Mouse (Mus musculus): ENCODE results near the gene Socs3.

The Socs3 gene

DNA sequence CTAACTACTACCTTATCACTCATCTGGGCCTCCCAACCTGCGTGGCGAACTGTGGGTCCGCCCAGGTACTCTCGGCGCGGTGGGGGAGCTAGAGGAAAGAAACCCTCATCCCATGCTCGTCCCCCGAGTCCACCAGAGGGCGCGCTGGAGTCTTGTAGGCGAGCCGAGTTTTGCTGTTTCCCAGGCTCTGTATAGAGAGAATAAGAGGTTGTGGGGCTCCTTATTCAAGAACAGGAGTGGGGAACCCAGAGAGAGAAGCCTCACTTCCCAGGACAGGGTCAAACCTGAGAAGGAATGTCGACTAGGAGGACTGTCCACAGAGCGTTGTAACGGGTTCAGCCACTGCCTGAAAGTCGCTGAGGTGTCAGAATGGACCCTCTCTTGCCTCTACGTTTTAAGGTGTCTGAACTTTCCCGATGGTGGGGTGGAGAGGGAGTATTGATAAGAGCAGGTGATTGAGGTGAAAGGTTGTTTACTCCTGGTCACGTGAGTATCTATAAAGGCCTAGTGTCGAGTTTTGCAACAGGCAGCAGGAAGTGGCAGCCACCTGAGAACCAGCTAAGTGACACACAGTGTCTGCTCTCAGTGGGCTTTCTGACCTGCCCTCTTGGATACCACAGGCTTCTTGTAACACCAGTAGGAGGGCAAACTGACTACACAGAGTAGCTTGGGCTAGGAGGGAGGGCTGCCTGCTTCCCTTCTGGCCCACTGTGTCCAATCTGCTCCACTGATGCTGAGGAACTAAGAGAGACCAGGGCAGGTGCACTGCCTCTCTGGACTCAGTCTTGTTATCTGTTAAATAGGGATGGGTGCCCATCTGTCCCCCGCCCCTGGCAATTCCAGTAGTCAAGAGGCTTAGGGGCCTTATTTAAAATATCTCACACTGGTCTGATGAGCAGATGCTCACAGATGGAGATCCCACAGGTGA lies at the start of gene Socs3:
TSS of gene Socs3 (minus strand) at position 103 of the 928 bp plus-strand sequence.
- DNase-seq, result peak; percentile 92 to 98

DNA sequence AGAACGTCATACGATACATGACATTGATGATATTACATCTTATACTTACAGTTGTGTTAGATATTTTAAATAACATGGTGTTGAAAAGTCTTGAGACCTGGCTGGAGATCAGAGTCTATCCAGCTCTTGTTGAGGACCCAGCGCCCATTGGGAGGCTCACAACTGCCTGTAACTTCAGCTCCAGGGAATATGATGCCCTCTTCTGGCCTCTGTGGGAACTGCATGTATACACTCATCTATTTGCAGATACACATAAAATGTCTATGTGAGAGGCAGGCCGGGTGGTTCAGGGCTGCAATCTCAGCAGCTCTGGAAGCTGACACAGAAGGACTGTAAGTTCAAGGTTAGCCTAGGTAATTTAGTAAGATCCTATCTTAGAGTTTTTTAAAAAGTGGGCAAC lies 48.5 kb upstream of the Socs3 start:
- peak in 1 of 2 experiments; percentile 40 for DNase-seq

GRCm38 (mm10) chr11:118015381-118016145 lies 45.7 kb upstream of the Socs3 start:
- no peak for DNase-seq

GRCm38 (mm10) chr11:118014391-118014995 lies 44.6 kb upstream of the Socs3 start:
- no peak for DNase-seq

DNA sequence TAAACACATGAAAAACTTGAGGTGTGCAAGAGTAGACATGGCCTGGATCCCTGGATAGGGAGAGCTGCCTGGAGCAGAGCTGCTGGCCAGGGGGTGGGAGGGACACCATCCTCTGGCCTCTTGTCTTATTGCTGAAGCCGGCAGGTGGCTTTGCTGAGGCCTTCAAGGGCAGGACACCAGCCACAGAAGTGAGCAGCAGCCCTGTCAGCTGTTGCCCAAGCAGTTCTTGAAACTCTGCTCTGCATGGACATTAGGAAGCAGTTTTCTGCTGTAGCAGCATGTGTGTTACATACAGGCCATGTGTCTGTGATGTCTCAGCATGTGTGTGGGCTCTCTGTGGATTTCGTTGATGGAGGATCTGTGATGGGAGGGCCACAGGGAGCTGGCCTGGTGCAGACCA lies 43.5 kb upstream of the Socs3 start:
- DNase-seq, result no peak

GRCm38 (mm10) chr11:118012595-118012994 lies 42.7 kb upstream of the Socs3 start:
- no peak for DNase-seq

GRCm38 (mm10) chr11:118009865-118010571 lies 40.2 kb upstream of the Socs3 start:
- DNase-seq, result peak in 1 of 2 experiments; percentile 35

DNA sequence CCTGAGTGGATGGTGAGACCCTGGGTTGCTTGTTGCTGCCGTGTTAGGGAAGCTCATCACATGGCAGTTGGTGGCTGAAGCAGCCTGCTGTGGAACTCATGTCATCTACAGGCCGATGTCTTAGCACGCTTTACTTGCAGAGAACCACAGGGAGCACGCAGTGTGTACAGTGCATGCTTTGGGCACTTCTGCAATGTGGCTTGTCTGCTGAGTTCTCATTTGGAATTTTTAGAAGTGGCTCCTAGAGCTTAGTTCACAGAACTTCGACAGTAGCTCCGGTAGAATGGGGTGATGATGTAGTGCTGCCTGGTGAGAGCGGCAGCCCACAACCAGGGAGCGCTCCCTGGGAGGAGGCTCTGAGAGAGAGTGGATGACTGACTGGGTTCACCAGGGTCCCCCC lies 39.0 kb upstream of the Socs3 start:
- DNase-seq, result no peak

DNA sequence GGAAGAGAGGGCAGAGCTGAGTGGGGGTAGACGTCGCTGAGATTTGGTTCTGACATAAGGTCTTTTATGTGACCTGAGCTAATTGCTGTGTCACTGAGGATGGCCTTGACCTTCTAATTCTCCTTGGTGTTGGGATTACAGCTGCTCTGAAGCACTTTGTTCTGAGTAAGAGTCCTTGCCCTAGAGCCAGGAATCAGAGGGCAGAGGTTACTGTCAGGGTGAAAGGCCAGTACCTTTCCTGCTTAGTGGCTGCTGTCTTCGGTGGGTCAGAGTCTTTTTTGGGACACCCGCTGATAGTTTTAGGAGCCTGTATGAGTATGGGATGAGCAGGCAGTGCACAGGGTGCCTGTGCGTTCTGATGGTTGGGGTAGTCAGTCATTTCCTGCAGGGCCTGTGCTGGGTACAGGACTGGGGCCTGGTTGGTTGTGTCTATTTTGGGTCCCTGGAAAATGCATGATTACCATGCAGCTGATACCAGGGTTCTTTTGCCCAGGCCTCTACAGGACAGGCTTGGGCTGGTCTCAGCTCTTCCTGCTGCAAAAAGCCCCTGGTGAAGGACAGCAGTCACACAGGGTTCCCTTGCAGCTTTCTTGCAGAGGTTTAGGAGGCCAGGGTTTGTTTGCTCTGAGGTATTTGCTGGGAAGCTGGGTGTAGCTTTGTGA lies 38.4 kb upstream of the Socs3 start:
- no peak for DNase-seq

DNA sequence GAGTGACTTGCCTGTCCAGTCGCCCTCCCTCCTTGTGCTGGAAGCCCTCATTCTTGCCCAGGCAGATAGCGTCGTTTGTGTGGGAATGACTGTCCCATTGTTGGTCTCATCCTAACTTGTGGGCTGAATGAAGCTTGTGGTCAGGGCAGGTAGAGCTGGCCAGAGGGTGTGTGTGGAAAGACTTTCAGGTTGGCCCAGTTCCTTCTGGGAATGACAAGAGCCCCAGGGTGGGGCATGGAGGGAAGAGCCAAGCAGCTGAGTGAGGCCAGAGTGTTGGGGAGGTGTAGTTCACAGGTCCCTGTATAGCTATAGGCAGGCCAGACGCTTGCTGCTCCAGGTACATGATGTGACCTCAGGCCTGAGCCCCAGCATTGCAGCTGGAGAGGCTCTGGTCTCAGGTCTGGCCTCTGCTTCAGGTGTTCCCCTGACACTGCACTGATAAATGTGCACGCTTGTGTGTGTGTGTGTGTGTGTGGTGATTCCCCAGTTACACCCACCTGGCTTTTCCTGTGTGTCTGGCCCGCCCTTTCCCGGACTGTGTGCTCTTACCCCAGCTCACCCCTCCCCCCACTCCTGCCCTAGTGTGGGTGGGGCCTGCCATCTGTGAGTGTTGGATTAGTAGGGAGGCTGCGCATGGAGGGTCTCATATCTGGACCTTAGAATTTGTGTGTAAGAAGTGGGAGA lies 37.8 kb upstream of the Socs3 start:
- no peak for DNase-seq

- DNase-seq, result peak; percentile 63 to 70
Measured at GRCm38 (mm10) chr11:118004217-118004616, 34.4 kb upstream of the Socs3 start.

DNA sequence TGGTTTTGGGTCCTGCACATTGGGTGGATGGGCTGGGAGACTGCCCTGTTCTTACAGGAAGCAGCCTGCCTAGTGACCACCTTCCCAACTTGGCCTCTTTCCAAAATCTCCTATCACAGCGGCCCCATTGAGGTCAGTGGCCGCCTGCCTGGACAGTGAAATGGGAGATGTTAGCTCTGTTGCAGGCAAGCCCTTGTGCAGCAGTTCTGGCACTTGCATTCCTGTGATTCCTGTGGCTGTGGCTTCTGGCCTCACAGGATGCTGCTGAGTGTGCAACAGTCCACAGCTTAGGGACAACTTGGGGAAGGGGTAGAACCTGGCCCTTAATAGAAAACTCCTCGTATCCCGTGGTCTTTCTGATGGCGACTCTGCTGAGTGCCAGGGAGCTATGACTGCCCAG lies 33.9 kb upstream of the Socs3 start:
- DNase-seq, result peak; percentile 46 to 66

GRCm38 (mm10) chr11:118003176-118003575 lies 33.3 kb upstream of the Socs3 start:
- no peak for DNase-seq

- DNase-seq, result no peak
Measured at GRCm38 (mm10) chr11:118000565-118001215, 30.8 kb upstream of the Socs3 start.

DNA sequence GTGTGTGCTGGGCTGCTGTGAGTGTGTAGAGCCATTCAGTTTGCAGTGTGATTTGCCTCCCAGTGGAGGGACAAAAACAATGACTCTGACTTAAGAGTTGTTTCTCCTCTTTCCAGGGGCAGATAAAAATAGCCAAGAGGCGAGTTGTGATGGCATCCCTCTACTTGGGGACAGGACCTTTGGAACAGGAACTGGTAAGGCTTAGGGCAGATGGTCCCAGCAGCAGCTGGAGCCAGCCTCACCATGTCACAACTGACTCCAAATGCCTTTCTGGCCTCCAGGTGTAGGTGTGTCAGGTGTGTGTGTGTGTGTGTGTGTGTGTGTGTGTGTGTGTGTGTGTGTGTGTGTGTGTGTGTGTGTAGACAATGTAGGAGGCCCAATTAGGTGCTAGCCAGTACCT lies 30.2 kb upstream of the Socs3 start:
- DNase-seq, result no peak

DNA sequence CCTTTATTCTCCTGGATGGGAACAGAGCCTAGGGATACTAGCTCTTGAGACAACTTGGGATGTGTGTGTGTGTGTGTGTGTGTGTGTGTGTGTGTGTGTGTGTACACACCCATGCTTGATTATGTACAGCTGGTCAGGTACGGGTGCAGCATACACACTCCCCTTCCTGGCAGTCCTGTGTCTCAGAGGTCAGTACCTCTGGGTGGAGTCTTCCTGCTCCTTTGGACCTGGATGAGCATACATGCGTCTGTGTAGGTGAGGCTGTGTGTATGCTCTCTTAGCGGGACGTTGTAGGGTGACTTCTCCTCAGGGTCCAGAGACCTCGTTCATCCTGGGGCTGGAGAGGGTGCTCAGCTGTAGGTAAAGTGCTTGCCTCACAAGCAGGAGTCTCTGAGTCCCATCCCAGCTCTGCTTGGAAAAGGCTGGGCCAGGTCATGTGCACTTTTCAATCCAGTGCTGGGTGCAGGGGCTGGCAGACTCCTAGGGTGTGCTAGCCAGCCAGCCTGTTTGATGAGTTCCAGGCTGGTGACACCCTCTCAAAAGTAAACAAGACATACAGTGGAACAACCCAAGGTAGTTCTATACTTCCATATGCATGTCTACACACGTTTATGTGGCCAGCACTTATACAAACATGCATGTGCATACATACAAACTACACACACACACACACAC lies 29.6 kb upstream of the Socs3 start:
- no peak for DNase-seq

GRCm38 (mm10) chr11:117998356-117998755 lies 28.5 kb upstream of the Socs3 start:
- no peak for DNase-seq

DNA sequence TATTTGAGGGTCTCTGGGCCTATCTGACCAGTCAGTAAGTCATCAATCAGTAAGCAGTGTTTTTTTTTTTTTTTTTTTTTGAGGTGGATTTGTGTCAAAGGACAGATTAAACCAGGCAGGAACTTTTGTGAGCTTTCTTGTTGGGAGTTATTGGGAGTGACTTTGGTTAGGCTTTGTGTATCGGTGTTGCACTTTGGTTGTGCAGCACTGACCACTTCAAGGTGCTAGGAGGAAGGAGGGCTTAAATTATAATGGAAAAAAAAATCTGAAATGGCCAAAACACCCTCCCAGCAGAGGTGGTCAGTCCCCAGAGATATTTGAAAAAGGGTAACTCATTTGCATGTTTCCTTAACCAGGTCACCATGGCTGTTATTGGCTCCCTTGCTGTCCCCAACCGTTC lies 27.2 kb upstream of the Socs3 start:
- DNase-seq, result no peak

GRCm38 (mm10) chr11:117996066-117996465 lies 26.2 kb upstream of the Socs3 start:
- DNase-seq, result no peak

- DNase-seq, result no peak
Measured at GRCm38 (mm10) chr11:117995661-117996060, 25.8 kb upstream of the Socs3 start.

Measured in kidney, postnatal 25 days (tissue).